Mouse (Mus musculus) intestine, embryonic 16.5 days (tissue): ENCODE results near the gene Mycbpap. TPM values are rescaled to one million over a fixed set of nuclear protein-coding genes. Genes with fewer than 3 reads are reported as not detected.
A peak's percentile ranks its signal among the peaks of the same experiment; 100 is the strongest.

Source experiments
- ATAC-seq: fragments of 200-750 bp; cut with Nextera tagmentation; 2 replicates; pipeline ENCODE4 v1.8.0; 2017; ENCODE audit warnings: moderate TSS enrichment, moderate library complexity
- H3K27ac ChIP-seq: fragments of 300-500 bp; sonication (generic); 2 replicates; pipeline ENCODE4 v1.5.1; 2014; ENCODE audit warnings: mild to moderate bottlenecking, low read length
- H3K27me3 ChIP-seq: fragments of 300-500 bp; sonication (generic); replicated peaks from 2 replicates; pipeline ENCODE4 v1.6.1; 2014; ENCODE audit warnings: low read length, control low read depth, mixed read lengths; ENCODE audit not compliant: control insufficient read depth, insufficient read depth
- H3K36me3 ChIP-seq: fragments of 300-500 bp; sonication (generic); 2 replicates; pipeline ENCODE4 v1.6.1; 2014; ENCODE audit warnings: low read length, control low read depth; ENCODE audit not compliant: control insufficient read depth, insufficient read depth
- H3K4me1 ChIP-seq: fragments of 300-500 bp; sonication (generic); 2 replicates; pipeline ENCODE4 v1.6.1; 2014; ENCODE audit warnings: low read length, control low read depth, mixed read lengths; ENCODE audit not compliant: control insufficient read depth, insufficient read depth
- H3K4me2 ChIP-seq: fragments of 300-500 bp; sonication (generic); 2 replicates; pipeline ENCODE4 v1.6.1; 2014; ENCODE audit warnings: low read depth, low read length, control low read depth
- H3K4me3 ChIP-seq: fragments of 300-500 bp; sonication (generic); 2 replicates; pipeline ENCODE4 v1.5.1; 2014; ENCODE audit warnings: mild to moderate bottlenecking, low read length
- H3K9ac ChIP-seq: fragments of 300-500 bp; sonication (generic); 2 replicates; pipeline ENCODE4 v1.6.1; 2014; ENCODE audit warnings: low read depth, low read length
- H3K9me3 ChIP-seq: fragments of 300-500 bp; sonication (generic); 2 replicates; pipeline ENCODE4 v1.6.1; 2016; ENCODE audit warnings: low read length, control low read depth; ENCODE audit not compliant: control insufficient read depth
- WGBS: fragments of 180-500 bp; shearing (Covaris S2); extraction: QIAGEN DNeasy Blood & Tissue Kit; methylation state at CpG from one replicate; pipeline ENCODE4 v1.1.7; 2014; 5-methylcytosine and 5-hydroxymethylcytosine counted together
- polyA plus RNA-seq: library from polyadenylated mRNA; unstranded; fragments of >200 nt; fragmentation: Nextera tagmentation; extraction: Ambion mirVana; gene quantifications from 2 replicates; pipeline ENCODE4 v1.2.1, GENCODE M21; 2015

Gene Mycbpap
- polyA plus RNA-seq, 1 experiment from 2014 or later, result 3.2 TPM

DNA sequence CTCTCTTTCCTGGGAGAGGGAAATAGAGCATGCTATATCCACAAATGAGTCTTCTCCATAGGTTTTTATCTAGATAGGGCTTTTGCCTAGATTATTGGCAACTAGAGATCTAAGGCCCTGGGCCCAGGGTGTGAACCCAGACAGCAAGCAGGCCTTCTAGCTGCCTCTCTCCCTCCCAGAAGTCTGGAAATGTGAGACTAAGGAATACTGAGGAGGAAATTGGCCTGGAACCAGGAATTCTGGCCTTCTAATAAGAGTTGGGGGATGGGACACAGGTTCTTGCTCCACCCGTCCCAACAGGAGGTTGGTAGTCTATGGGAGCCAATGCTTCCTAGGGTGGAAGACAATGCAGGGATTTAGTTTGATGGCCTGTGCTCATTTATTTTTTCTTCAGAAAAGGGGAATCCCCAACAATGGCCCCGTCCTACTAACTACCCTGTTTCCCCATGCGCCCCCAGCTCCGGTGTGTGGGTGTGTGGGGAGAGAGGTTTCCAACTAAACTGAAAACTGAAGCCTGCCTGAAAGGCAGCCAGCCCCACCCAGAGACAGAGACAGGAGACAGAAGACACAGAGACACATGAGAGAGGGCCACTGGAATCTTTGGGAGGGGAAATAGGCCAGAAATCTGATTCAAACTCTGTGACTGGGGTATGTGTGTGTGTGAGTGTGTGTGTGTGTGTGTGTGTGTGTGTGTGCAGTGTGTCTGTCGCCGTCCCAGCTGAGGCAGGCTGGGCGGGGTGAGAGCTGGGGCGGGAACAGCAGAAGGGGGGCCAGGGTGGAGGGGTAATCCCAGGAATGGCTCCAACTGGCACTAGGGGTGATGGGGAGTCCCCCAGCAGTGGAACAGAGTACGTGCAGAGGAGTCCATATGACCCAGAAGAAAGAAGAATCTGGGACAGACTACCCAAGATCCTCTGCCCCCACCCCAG, 52.1 kb downstream of the Mycbpap start:
- H3K9ac ChIP-seq, result no peak overlapping the region
- no peaks in the 10 kb centered on the region for H3K36me3 ChIP-seq
- ATAC-seq, result peak; percentile 17; the same call in 1 of the 2 replicates
- H3K27me3 ChIP-seq, result peaks cover 18% of the 10 kb centered on the region; the same call in 1 of the 2 replicates
- H3K4me2 ChIP-seq, result no peak overlapping the region
- peaks cover 48% of the 10 kb centered on the region for H3K4me1 ChIP-seq
- H3K9me3 ChIP-seq, result no peaks in the 10 kb centered on the region
- H3K4me3 ChIP-seq, result no peak overlapping the region
- WGBS, result 24% methylated on average over 9 of the region's 9 CpGs
- peak overlapping the region; percentile 5; the same call in 1 of the 2 replicates for H3K27ac ChIP-seq

DNA sequence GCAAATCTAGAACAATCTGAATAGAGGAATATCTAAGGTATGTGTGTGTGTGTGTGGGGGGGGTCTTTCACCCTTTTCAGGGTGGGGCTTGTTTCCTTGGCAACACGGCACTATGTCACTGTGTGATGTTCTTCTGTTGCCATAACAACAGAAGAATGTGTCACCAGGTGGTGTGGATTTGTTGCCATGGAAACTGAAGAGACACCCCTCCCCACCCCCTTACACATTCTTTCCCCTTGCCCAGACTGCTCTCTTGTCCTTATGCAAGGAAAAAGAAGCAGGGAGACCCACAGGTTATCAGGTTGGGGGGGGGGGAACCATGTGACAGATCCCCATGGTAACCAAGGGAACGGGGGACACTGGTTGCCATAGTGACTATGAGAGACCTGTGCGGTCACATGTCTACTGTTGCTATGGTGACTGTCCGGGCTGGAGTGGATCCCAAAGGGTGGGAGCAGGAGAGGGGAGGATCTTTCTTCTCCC, 52.9 kb downstream of the Mycbpap start:
- 27% methylated on average over 4 of the region's 4 CpGs for WGBS
- no peaks in the 10 kb centered on the region for H3K9me3 ChIP-seq
- H3K36me3 ChIP-seq, result no peaks in the 10 kb centered on the region
- peaks cover 18% of the 10 kb centered on the region; the same call in 1 of the 2 replicates for H3K27me3 ChIP-seq
- no peak overlapping the region for H3K9ac ChIP-seq
- 0 out of 2 replicates have a peak, but pooled peaks have one; percentile 4 for ATAC-seq
- H3K27ac ChIP-seq, result peak overlapping the region; percentile 5; the same call in 1 of the 2 replicates
- H3K4me3 ChIP-seq, result no peak overlapping the region
- H3K4me1 ChIP-seq, result peaks cover 50% of the 10 kb centered on the region
- H3K4me2 ChIP-seq, result no peak overlapping the region

- Histone ChIP-seq H3K9ac (no peak overlapping the region), H3K27me3 (peaks cover 4% of the 10 kb centered on the region; the same call in 1 of the 2 replicates), H3K4me2 (no peak overlapping the region), H3K27ac (no peak overlapping the region), H3K36me3 (no peaks in the 10 kb centered on the region), H3K9me3 (no peaks in the 10 kb centered on the region), H3K4me3 (no peak overlapping the region), H3K4me1 (peaks cover 34% of the 10 kb centered on the region)
- no peak for ATAC-seq
- WGBS, result 87% methylated on average over 17 of the region's 17 CpGs
Measured at GRCm38 (mm10) chr11:94466333-94466855, 55.1 kb downstream of the Mycbpap start.

DNA sequence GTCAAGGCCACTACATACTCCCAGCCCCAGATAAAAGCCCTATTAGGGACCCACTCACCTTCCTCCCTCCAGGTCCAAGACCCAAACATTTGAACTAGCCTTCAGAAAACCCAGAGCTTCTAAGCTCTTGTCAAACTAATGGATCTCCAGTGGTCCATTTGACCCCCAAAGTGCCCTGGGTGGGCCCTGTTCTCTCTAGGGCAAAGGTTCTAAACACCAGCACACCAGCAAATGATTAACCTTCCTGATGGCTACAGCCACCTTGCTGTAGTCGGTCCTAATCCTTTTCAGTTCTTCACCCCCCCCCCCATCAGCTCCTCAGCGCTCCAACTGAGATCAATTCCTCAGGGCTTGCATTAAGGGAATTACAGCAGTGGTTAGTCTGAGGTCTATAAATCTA, 57.4 kb downstream of the Mycbpap start:
- no peaks in the 10 kb centered on the region for H3K9me3 ChIP-seq
- 13% methylated on average over 2 of the region's 2 CpGs for WGBS
- no peaks in the 10 kb centered on the region for H3K36me3 ChIP-seq
- no peak overlapping the region for H3K4me2 ChIP-seq
- no peak for ATAC-seq
- peaks cover 25% of the 10 kb centered on the region for H3K4me1 ChIP-seq
- H3K4me3 ChIP-seq, result no peak overlapping the region
- H3K27ac ChIP-seq, result no peak overlapping the region
- H3K27me3 ChIP-seq, result no peaks in the 10 kb centered on the region
- H3K9ac ChIP-seq, result no peak overlapping the region

DNA sequence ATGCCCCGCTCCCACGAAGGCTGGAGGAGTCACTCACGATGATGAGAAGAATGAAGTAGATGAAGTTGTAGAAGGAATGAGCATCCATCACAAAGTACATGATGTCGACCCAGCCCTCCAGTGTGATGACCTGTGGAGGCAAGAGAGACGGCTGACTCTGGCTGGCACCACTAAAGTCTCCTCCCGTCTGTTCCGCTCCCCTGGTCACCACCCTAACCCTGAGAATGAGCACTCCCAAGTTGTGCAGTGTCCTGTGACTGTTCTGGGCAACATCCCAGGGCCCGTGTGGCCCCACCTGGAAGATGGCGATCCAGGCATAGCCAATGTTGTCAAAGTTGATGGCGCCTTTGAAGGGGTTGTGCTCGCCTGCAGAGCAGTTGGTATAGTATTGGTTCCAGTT, 59.7 kb downstream of the Mycbpap start:
- 89% methylated on average over 11 of the region's 11 CpGs for WGBS
- no peak for ATAC-seq
- H3K27ac ChIP-seq, result no peak overlapping the region
- no peak overlapping the region for H3K4me2 ChIP-seq
- no peak overlapping the region for H3K9ac ChIP-seq
- no peaks in the 10 kb centered on the region for H3K36me3 ChIP-seq
- H3K9me3 ChIP-seq, result no peaks in the 10 kb centered on the region
- H3K27me3 ChIP-seq, result no peaks in the 10 kb centered on the region
- peaks cover 6% of the 10 kb centered on the region; the same call in 1 of the 2 replicates for H3K4me1 ChIP-seq
- H3K4me3 ChIP-seq, result no peak overlapping the region

DNA sequence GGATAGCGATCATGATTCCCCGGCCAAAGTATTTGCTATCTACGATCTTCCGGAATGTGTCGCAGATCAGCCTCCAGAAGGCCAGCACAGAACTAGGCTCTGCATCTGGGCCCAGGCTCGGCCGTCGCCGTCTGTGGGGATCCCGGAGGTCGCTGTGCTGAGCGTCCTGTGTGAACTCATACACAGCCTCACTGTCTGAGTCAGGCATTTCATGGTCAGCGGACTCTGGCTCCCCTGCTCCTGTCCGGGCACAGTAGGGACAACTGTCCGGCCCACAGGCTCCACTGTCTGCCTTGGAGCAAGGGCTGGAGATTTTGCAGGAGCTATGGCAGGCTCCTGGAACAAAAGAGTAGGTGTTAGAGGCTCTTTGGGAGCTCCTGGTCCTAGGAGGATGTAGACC, 64.5 kb downstream of the Mycbpap start:
- Histone ChIP-seq H3K9me3 (no peaks in the 10 kb centered on the region), H3K27ac (no peak overlapping the region), H3K36me3 (no peaks in the 10 kb centered on the region), H3K9ac (no peak overlapping the region), H3K4me2 (no peak overlapping the region), H3K4me3 (no peak overlapping the region), H3K4me1 (peaks cover 4% of the 10 kb centered on the region; the same call in 1 of the 2 replicates), H3K27me3 (no peaks in the 10 kb centered on the region)
- no peak for ATAC-seq
- WGBS, result 82% methylated on average over 15 of the region's 15 CpGs

DNA sequence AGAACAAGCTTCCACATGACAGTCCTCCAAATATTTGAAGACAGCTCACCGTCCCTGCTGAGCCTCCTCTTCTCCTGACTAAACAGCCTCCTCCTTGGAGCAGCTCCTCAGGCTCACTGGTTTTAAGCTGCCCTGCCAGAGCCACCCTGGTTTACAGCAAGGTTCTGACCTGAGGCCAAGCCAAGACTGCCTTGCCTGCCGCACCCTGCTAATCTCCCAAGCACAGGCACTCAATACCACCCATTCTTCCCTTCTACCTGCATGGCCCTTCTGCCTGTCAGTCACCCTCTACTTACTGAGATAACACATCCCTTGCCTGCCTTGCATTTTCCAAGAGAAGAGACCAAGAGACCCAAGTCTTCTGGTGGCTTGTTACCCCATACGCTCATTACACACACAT, 65.2 kb downstream of the Mycbpap start:
- ATAC-seq, result peak; percentile 58
- Histone ChIP-seq H3K4me3 (no peak overlapping the region), H3K27ac (no peak overlapping the region), H3K9ac (no peak overlapping the region), H3K36me3 (no peaks in the 10 kb centered on the region), H3K4me1 (peaks cover 4% of the 10 kb centered on the region; the same call in 1 of the 2 replicates), H3K27me3 (no peaks in the 10 kb centered on the region), H3K9me3 (no peaks in the 10 kb centered on the region), H3K4me2 (no peak overlapping the region)
- 55% methylated on average over 3 of the region's 3 CpGs for WGBS

- no peak for ATAC-seq
- WGBS, result 74% methylated on average over 10 of the region's 10 CpGs
Measured at GRCm38 (mm10) chr11:94455161-94455820, 66.3 kb downstream of the Mycbpap start.

GRCm38 (mm10) chr11:94454756-94455155, 66.8 kb downstream of the Mycbpap start:
- H3K4me2 ChIP-seq, result no peak overlapping the region
- no peaks in the 10 kb centered on the region for H3K27me3 ChIP-seq
- no peaks in the 10 kb centered on the region for H3K36me3 ChIP-seq
- no peaks in the 10 kb centered on the region for H3K9me3 ChIP-seq
- no peak overlapping the region for H3K9ac ChIP-seq
- H3K27ac ChIP-seq, result no peak overlapping the region
- peaks cover 7% of the 10 kb centered on the region; the same call in 1 of the 2 replicates for H3K4me1 ChIP-seq
- ATAC-seq, result no peak
- WGBS, result 72% methylated on average over 5 of the region's 5 CpGs
- H3K4me3 ChIP-seq, result no peak overlapping the region

More at GRCm38 (mm10) chr11:94455161-94455820, 66.3 kb downstream of the Mycbpap start:
- H3K4me2 ChIP-seq, result no peak overlapping the region
- H3K4me1 ChIP-seq, result peaks cover 7% of the 10 kb centered on the region; the same call in 1 of the 2 replicates
- H3K9ac ChIP-seq, result no peak overlapping the region
- no peak overlapping the region for H3K4me3 ChIP-seq
- H3K27me3 ChIP-seq, result no peaks in the 10 kb centered on the region
- H3K9me3 ChIP-seq, result no peaks in the 10 kb centered on the region
- no peak overlapping the region for H3K27ac ChIP-seq
- no peaks in the 10 kb centered on the region for H3K36me3 ChIP-seq
